Mouse (Mus musculus) C2C12 (cell line): ENCODE measurements around the gene Adora3. TPM values are rescaled to one million over a fixed set of nuclear protein-coding genes. Genes with fewer than 3 reads are reported as not detected.
"Not testable (repeated sequence)": the region's sequence is repeated elsewhere in the genome, so short reads cannot be mapped to it uniquely, and the experiment has no call there.

Experiments
- H3K27me3 ChIP-seq: one replicate; pipeline ENCODE4 v1.6.1; 2011; ENCODE audit not compliant: control insufficient read depth, insufficient read depth, insufficient read length
- H3K36me3 ChIP-seq: one replicate; pipeline ENCODE4 v1.6.1; 2011; ENCODE audit not compliant: control insufficient read depth, insufficient read depth
- H3K4me3 ChIP-seq: one replicate; pipeline ENCODE4 v1.5.1; 2011; ENCODE audit warnings: mild to moderate bottlenecking, control low read depth; ENCODE audit not compliant: poor library complexity, insufficient read depth, severe bottlenecking
- H3K79me2 ChIP-seq: one replicate; pipeline ENCODE4 v1.6.1; 2011; ENCODE audit not compliant: control insufficient read depth, insufficient read depth
- H3K79me3 ChIP-seq: one replicate; pipeline ENCODE4 v1.6.1; 2011; ENCODE audit warnings: low read depth, control low read depth
- H3ac ChIP-seq: one replicate; pipeline ENCODE3; 2011; ENCODE audit warnings: low read depth; ENCODE audit not compliant: control insufficient read depth, insufficient read length
- CEBPB ChIP-seq: IDR thresholded peaks from one replicate; pipeline ENCODE4 v1.6.1; 2011; ENCODE audit warnings: low read depth, mild to moderate bottlenecking, control low read depth, moderate library complexity
- CTCF ChIP-seq: IDR thresholded peaks from one replicate; pipeline ENCODE4 v1.5.1; 2011; ENCODE audit not compliant: control insufficient read depth, insufficient read depth, insufficient read length
- FOSL1 ChIP-seq: IDR thresholded peaks from one replicate; pipeline ENCODE4 v1.8.0; 2011; ENCODE audit warnings: mild to moderate bottlenecking, low read length; ENCODE audit not compliant: poor library complexity, insufficient read depth, severe bottlenecking
- MAX ChIP-seq: IDR thresholded peaks from one replicate; pipeline ENCODE4 v1.6.1; 2011; ENCODE audit warnings: mild to moderate bottlenecking, control low read depth
- MYOD1 ChIP-seq: IDR thresholded peaks from one replicate; pipeline ENCODE4 v1.6.1; 2011; ENCODE audit warnings: low read depth; ENCODE audit not compliant: control insufficient read depth, insufficient read length
- MYOG ChIP-seq: IDR thresholded peaks from one replicate; pipeline ENCODE4 v1.6.1; 2011; ENCODE audit not compliant: control insufficient read depth, insufficient read length; ENCODE audit errors: extremely low read depth
- USF1 ChIP-seq: IDR thresholded peaks from one replicate; pipeline ENCODE4 v1.6.1; 2011; ENCODE audit warnings: low read depth, mild to moderate bottlenecking, control low read depth, moderate library complexity
- polyA plus RNA-seq: library from polyadenylated mRNA; unstranded; fragments of >200 nt; fragmentation: generic; extraction: Trizol; gene quantifications from one replicate; pipeline ENCODE4 v1.2.1, GENCODE M21; 2012; ENCODE audit warnings: missing spikeins

The Adora3 gene
- polyA plus RNA-seq, 1 experiment: not detected

DNA sequence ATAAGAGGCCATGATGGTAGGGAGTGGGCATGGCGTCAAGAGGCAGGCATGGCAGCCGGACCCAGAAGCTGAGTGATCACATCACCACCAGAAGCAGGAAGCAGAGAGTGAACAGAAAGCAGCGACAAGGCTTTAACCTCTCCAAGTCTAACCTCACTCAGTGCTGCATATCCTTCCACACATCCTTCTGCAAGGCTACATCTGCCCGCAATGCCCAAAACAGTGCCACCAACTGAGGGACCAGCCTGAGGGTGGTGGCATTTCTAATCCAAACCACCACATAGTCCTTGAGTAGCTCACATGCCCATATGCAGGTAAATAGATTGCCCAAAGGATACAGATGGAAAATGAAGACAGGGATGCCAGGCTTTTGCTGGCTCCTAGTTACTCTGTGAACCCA is 38.3 kb downstream of the Adora3 start:
- Histone ChIP-seq H3ac (no peak overlapping the region), H3K4me3 (no peak overlapping the region), H3K79me3 (no peaks in the 10 kb centered on the region), H3K79me2 (no peaks in the 10 kb centered on the region), H3K27me3 (peaks cover 13% of the 10 kb centered on the region), H3K36me3 (no peaks in the 10 kb centered on the region)
- TF ChIP-seq FOSL1 (no peak), MYOG (no peak)

DNA sequence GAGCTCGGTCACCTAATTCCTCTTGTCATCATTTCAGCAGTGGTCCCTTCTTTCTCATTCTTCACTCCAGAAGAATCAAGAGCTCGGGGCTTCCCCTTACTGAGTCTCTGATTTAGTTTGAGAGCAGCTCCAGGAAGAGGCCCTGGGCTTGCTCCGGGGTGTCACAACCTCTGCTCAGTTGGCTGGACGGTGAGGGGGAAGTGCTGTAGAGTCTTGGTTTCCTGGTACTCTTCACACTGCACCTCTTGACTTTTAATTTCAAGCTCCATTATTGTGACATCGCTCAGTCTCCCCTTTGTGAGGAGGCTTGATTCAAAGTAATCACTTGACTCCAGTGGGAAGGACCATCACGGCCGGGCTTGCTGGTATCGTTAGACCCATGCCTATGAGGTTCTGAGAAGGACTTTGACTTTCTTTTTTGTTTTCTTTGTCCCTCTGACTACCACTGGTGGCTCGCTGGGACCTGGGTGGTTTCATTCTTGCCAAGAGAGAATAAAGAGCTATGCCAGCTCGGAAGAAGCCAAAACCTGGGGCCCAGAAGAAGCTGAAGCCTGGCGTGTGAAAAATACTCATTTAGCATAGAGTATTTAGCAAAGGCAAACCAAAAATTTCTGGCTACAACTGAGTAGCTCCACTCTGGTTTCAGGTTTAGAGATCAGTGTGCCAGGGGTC is 40.0 kb downstream of the Adora3 start:
- Histone ChIP-seq H3K27me3 (peaks cover 7% of the 10 kb centered on the region), H3K36me3 (no peaks in the 10 kb centered on the region), H3K4me3 (no peak overlapping the region), H3K79me3 (no peaks in the 10 kb centered on the region), H3ac (no peak overlapping the region), H3K79me2 (no peaks in the 10 kb centered on the region)
- no peak for TF ChIP-seq CTCF
- TF ChIP-seq MYOG: no peak
- no peak for TF ChIP-seq FOSL1

DNA sequence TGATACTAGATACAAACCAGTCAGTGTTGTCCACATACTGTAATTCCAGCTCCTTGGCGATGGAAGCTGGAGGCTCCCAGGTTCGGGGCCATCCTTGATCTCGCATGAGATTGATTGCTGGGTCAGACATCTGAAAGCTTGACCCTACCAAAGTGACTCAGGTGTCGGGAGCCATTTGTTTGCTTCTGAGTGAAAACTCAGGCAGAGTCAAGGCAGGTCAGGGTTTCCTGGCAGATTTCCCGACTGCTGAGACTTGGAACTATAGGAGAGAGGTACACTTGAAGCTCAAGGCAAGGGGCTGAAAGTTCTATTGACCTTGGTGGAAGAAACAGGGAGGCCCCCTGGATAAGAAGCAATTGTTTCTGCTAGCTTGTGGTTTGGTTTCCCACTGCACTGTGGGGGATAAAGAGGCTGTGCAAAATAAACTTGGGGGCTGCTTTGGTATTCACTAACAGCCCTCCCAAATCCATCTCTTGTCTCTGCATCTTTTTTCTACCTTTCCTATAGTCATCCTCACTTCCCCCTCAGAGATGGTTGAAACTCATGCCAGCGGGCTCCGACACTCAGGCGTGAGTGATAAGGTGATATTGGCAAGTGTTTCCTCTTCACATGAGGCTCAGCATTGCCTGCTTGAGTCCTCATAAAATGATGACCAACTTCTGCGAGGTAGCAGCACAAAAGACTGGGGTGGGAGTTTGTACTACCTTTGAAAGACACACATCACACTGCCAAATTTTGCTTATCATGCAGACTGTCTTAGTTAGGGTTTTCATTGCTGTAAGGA is 41.6 kb downstream of the Adora3 start:
- Histone ChIP-seq H3K79me2 (no peaks in the 10 kb centered on the region), H3K36me3 (no peaks in the 10 kb centered on the region), H3K27me3 (peaks cover 7% of the 10 kb centered on the region), H3ac (no peak overlapping the region), H3K4me3 (no peak overlapping the region), H3K79me3 (no peaks in the 10 kb centered on the region)
- no peak for TF ChIP-seq CEBPB
- no peak for TF ChIP-seq MYOG
- TF ChIP-seq USF1: no peak
- TF ChIP-seq FOSL1: no peak
- no peak for TF ChIP-seq MYOD1

- Histone ChIP-seq H3ac (no peak overlapping the region), H3K4me3 (no peak overlapping the region)
- TF ChIP-seq CTCF: no peak
- TF ChIP-seq MYOD1: no peak
- no peak for TF ChIP-seq CEBPB
- no peak for TF ChIP-seq MAX
- no peak for TF ChIP-seq FOSL1
These were observed 43.4 kb downstream of the Adora3 start for GRCm38 (mm10) chr3:105913839-105914681.

DNA sequence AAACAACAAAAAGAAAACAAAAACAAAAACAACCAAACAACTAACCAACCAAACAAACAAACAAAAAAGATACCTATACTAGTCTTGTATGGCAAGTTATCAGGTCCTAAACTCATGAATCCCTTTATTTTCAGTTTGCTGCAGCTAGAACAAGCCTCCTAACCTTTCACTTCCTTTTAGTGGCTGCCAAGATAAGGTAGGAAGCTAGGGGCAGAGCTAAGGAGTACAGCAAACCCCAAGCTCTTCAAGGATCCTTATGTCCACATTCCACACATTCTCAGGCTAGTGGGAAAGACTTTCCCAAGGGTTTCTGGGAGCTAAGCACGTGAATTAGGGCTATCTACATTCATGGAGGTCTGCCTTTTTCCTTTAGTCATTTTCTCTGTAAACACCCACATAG is 44.6 kb downstream of the Adora3 start:
- Histone ChIP-seq H3K79me2 (no peaks in the 10 kb centered on the region), H3K4me3 (no peak overlapping the region), H3K79me3 (no peaks in the 10 kb centered on the region), H3K36me3 (no peaks in the 10 kb centered on the region), H3K27me3 (peaks cover 7% of the 10 kb centered on the region), H3ac (no peak overlapping the region)
- no peak for TF ChIP-seq USF1
- TF ChIP-seq MAX: no peak
- TF ChIP-seq CTCF: no peak
- TF ChIP-seq CEBPB: no peak
- TF ChIP-seq FOSL1: no peak
- TF ChIP-seq MYOG: no peak
- TF ChIP-seq MYOD1: no peak

More at GRCm38 (mm10) chr3:105913839-105914681, 43.4 kb downstream of the Adora3 start:
- Histone ChIP-seq H3K27me3 (peaks cover 7% of the 10 kb centered on the region), H3K79me2 (no peaks in the 10 kb centered on the region), H3K79me3 (no peaks in the 10 kb centered on the region), H3K36me3 (no peaks in the 10 kb centered on the region)

GRCm38 (mm10) chr3:105916455-105916854 is 45.8 kb downstream of the Adora3 start:
- not testable (repeated sequence) for H3K27me3 ChIP-seq, H3K36me3 ChIP-seq, H3K79me2 ChIP-seq, H3K4me3 ChIP-seq, H3ac ChIP-seq, H3K79me3 ChIP-seq
